Mouse (Mus musculus) monocyte, adult 2 months (primary cell): ENCODE results near the gene Dnmt3l.
"Not testable (repeated sequence)": the region's sequence is repeated elsewhere in the genome, so short reads cannot be mapped to it uniquely, and the experiment has no call there.

ENCODE experiments used
- DNase-seq, 2 experiments: peaks; one replicate each; pipeline ENCODE4 v3.0.0; 2022; ENCODE audit warnings: low spot score in 2 of 2, low read depth in 1 of 2

Dnmt3l gene

DNA sequence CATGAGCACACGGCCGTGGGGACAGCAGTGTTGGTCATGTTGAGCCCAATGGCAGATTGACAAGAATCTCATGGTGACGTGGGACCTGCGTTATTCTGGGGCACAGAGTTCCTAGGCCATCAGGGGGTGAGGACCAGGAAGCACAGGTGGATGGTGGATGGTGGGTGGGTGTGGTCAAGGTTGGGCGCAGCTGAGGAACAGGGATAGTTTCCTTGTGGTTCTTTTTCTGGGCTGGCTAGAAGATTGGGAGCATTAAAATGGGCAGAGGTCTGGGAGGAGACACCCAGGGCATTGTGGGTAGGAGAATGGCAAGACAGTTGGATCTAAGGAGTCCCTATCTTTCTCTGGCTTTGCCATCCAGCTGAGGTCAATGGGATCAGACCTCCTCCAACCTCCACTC, at the start of gene Dnmt3l:
Dnmt3l (plus strand) TSS at position 301 of the 400 bp plus-strand sequence.
- DNase-seq: no peak

DNA sequence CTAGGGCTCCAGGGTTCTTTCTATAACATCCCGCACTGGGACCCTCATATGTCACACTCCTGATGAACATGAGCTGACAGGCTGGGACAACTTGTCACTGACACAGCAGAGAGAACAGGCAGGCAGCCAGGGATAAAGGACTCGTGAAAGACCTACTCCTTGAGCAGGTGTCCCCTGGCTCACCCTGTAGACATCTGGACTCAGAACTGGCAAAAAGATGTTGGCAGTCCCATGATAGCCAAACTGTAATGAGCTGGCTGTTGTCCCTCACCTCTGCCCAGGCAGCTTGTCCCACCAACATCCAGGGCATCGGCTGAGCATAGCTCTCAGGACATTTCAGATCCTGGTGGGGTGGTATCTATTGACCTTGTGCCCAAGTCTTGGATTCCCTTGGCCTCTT, 46.1 kb upstream of the Dnmt3l start:
- DNase-seq: no peak

DNA sequence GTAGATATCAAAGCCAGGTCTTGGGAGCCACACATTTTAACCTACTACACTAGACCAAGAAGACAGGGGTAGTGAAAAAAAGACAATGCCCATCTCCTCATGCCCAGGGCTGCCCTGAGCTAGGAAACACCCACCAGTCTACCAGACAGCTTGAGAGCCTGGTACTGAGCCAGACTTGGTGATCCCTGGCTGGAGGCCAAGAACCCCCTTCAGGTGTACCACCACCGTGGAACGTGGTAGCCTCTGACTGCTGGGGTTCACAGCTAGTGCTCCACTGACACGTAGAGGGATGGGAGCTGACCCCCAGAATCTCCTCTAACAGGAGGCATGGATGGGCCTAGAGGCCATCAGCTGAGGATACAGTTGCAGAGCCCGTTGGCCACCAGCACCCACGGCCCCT, 41.5 kb upstream of the Dnmt3l start:
- DNase-seq: no peak

DNA sequence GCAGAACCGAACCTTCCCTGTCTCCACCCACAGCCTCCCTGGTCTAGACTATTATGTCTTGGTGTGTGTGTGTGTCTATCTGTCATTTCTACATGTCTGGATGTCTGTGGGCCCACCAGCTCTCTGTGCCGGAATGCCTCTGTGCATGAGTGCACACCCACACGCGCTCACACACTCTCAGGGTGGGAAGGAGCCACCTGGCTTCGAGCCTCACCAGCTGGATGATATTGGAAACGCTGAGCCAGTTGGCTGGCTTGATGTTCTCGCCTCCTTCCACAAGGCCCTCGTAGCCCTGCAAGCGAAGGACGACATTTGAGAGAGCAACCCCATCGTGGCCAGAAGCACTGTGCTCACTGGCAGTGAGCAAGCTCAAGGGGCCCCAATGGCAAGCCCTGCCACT, 40.0 kb upstream of the Dnmt3l start:
- no peak for DNase-seq

DNA sequence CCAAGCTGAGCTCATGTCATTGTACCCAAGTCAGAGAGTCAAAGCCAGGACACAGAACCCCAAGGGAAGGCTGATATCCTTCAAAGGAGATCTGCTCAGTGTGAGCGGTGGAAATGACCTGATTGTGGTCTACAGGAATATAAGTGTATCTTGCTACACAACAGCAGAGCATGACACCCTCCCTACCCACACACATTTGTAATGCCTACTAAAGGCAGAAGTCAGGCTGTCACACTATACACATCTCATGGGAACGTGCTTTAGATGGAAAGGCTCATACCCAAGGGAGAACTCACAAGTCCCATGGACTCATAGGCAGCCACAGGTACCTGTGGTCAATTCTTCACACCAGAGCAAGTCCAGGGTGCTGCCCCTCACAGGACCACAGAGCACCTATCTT, 39.4 kb upstream of the Dnmt3l start:
- no peak for DNase-seq

DNA sequence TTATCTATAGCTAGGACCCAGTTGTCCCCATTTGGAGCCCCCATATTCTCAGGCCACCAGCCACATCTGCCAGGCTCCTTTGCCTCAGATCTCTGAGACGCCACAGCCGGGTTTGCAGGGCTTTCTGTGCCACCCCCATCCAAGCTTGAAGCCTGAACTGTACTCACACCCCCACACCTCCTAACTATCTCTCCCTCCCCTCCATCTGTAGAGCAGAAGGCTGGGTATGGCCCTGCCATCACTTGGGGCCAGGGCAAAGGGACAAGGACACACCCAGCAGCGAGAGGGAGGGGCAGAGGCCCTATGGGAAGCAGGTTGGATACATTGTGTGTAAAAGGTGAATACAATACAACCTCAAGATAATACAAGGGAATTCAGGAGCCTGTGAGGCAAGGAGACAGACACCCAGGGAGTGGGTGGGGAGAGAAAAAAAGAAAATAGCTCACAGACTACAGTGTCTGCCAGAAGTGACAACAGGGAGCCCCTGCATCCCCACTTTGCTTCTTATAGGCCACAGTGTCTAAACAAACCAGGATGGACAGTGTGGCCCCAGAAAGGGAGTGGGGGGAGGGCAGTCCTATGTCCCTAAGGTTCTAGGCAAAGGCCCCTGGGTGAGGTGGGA, 37.2 kb upstream of the Dnmt3l start:
- no peak for DNase-seq

DNA sequence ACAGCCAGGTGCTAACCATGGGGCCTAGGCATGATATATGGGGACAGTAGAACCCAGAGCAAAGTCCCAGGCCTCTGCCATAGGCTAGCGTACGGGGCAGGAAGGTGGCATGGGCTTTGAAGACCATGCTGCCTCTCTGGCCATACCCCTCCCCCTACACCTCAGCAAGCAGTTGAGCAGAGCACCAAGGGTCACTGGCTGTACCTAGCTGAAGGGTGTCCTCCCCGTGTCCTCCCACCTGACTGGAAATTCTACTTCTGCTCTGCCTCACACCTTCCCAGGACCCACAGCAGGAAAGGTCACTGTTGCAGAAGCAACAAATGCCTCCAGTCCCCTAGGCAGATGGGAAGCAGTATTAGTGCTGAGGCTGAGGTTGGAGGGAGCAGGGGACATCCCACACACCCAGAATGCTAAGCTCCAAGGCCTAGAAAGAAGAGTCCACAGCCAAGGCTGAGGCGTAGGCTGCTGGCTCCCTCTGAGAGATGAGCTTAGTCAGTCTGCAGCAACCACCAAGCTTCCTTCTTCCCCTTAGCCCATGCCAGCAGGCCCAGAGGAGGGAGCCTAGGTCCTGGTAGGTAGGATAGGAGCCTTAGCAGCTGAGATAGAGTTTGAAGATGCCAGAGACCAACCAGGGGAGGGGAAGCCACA, 35.8 kb upstream of the Dnmt3l start:
- no peak for DNase-seq

DNA sequence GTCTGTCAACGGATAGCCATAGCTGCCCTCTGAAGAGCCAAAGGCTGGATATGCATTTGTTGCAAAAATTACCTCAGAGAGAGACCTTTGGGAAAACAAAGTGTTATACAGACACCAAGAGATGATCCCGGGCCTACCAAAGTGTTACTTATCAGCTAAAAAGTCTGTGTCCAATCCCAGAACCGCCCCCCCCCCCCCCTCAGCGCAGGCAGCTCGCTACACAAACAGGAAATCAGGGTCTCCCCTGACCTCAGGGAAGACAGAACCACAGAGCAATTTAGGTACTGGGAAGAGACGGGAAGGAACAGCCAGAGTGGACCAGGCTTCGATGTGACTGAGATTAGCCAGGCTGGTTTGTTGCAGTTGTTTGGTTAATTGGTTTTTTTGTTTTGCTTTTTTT, 34.5 kb upstream of the Dnmt3l start:
- no peak for DNase-seq

DNA sequence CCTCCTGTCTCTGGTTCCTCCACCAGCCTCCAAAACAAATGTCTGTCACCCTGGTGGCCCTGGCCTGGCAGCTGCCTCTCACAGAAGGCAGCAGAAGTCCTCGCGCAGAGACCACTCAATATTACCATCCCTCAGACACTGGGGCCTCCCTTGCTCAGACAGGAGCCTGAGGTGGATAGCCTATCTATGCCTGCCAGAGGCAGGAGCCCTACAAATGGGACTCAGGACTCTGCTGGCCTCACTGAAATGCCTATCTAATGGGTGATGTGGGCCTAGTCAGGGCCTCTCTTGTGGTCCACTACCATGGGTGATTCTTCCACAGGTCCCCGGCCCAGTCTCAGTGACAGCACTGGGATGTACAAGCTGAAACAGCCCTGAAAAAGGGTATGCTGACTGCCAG, 33.6 kb upstream of the Dnmt3l start:
- DNase-seq: no peak

DNA sequence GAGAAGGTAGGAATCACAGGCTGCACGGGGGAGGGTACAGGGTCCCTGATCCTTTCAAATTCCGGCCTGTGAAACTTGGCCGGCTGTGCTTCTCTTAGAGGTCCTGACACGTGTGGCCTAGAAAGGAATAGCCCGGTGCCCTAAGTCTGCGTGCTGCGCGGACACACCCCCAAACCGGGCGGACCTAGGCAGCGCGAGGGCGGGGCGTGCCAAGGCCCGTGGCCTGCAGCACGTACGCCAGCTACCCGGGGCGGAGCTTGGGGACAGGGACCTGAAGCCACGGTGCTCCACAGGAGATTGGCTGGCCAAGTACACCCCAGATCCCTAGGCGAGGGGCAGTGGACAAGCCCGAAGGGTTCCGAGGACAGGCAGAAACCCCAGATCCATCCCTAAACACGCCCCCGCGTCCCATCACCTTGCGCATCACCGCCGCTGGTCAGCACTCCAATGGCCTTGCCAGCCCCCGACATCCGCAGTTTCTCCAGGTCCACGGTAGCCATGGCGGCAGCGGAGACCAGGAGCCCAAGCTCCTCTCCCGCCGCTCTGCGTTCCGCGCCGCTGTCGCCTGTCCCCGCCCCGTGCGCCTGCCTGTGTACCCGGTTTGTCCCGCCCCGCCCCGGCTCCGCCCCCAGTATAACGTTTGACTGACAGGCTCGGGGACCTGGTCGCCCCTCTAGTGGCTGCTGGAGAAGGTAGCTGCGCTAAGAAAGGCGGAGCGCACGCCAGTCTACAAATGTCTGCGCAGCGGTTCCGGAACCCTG, 32.4 kb upstream of the Dnmt3l start:
- peak; percentile 83 to 91 for DNase-seq

DNA sequence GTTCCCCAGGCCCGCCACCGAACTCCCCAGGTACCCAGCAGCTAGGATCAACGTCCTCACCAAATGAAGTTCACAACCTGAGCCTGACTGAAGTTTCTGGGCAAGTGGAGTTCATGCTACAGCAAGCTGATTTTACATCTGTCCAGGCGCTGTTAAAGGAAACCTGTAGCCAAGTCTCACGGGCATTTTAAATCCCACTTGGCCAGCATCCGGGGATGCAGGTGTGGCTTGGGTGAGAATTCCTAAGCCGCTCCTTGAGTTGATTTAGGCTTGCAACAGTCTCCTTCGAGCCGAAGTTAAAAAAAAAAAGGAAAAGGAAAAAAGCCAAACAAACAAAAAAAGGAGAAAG, 31.8 kb upstream of the Dnmt3l start, which contains the start of gene Pfkl:
Pfkl (minus strand) TSS at position 139 of the 349 bp plus-strand sequence.
- DNase-seq: no peak

DNA sequence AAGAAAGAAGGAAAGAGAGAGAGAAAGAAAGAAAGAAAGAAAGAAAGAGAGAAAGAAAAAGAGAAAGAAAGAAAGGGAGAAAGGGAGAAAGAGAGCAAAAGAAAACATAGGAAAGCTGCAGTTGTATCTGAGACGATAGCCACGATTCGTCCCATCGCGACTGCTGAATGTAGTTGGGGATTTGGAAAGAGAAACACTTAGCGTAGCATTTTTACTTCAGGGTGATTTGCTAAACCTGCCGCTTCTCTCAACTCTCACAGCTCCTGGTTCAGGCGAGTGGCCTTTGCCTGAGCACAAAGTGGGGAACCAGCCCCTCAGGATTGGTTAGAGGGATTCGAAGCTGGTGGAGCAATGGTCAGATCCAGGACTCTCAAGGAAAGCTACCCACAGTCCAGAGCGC, 31.4 kb upstream of the Dnmt3l start:
- no peak for DNase-seq

DNA sequence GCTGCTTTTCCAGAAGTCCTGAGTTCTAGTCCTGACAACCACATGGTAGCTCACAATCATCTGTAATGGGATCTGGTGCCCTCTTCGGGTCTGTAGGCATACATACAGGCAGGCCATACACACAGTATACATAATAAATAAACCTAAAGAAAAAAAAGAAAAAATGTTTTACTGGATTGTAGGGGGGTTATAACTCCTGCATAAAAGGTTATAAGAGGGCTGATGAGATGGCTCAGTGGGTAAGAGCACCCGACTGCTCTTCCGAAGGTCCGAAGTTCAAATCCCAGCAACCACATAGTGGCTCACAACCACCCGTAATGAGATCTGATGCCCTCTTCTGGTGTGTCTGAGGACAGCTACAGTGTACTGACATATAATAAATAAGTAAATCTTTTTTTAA, 30.6 kb upstream of the Dnmt3l start:
- DNase-seq: not testable (repeated sequence)

DNA sequence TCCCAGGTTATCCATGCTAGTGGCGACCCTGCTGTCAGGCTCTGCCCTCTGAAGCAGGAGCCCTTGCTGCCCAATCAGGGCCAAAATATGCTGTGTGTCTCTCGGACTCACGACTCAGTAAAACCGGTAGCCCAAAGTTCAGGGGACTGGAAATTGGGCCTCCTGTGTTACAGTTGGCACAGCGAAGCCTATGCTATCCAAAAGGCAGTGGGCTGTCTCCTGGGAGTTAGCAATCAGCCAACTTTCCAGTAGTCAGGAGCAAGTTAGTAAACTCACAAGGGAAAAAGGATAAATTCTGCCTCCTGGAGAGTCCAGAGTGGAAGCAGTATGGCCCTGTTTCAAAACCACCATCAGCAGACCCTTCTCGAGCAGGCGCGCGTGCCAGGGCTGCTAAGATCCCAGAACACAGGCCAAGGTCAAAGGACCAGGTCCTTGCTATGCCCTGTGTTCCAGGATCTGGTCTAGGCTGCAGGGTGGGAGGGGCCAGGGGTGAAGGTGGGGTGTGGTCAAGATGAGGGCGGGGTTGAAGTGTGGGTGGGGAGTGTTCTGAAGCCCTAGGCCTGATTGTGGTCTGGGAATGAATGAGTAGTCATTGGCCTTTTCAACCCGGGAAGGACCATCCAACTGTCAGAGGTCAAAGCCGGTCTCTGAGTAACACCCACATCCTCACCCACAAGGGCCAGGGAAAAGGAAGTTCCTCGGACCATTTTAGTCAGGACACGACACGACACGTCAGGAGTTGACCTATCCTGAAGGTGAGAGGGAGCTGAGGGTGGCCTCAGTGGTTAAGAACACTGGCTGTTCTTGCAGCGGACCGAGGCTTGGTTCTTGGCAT, 28.9 kb upstream of the Dnmt3l start:
- DNase-seq: no peak

DNA sequence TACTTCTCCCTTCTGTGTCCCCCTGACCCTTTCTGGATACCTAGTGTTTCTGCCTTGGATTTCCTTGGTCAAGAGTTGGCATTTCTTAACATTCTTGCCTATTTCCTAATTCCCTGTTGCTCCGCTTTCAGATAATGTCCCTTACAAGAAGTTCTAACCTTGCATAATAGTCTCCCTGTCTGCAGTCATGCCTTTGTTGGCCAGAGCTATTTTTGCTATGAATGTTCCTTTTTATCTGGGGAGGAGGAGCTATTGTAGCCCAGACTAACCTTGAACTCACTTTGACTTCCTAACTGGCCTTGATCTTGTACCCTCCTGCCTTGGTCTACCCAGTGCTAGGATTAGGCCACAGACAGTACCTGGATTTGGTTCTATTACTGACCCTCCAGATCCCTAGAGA, 26.3 kb upstream of the Dnmt3l start:
- no peak for DNase-seq

DNA sequence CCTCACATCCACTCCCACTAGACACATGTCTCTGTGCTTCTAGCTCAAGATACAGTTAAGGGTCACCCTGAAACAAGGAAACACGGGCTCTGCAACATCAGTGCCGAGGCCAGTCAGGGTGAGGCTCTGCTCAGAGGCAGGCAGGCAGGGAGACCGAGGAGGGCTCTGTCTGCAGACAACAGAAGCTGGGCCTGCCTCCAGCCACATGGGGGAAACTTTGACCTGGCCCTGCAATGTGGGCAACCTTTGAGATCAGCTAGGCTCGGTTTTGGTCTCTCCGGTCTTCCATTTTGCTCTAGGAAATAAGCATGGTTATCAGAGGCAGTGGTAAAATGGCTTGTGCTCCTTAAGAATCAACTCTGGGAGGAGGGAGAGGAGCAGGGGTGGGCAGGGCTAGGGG, 25.4 kb upstream of the Dnmt3l start:
- DNase-seq: no peak

DNA sequence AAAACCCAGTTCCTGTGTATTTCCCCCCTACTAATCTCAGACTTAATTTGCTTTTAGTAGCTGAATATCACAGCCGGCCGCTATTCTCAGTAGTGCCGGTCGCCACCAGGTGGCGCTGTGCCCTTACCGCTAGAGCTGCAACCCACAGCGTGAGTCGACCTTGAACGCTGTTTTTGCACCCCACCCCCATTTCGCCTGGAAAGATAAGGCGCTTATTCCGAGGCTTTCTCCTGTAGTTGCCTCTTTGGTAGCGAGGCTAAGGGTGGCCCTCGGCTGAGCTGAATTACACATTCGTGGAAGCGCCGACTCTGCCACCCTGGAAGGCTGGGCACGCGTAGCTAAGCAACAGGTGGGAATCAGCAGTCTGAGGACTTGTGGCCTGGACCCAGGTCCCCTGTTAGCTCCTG, 22.9 kb upstream of the Dnmt3l start:
- DNase-seq: peak in 1 of 2 experiments; percentile 44

DNA sequence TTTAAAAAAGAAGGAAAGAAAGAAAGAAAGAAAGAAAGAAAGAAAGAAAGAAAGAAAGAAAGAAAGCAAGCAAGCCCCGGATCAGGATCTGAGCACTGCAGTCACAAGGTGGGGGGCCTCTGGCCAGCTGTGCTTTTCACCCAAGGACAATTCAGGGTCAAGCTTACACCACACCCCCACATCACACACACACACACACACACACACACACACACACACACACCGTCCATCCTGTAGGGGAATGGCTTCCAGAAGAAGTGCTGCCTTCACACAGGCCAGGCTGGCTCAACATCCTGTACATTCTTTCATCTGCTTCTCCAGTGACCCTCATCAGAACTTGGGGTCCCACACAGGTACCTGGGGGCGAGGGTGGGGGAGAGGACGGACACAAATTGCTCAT, 22.5 kb upstream of the Dnmt3l start:
- DNase-seq: no peak

DNA sequence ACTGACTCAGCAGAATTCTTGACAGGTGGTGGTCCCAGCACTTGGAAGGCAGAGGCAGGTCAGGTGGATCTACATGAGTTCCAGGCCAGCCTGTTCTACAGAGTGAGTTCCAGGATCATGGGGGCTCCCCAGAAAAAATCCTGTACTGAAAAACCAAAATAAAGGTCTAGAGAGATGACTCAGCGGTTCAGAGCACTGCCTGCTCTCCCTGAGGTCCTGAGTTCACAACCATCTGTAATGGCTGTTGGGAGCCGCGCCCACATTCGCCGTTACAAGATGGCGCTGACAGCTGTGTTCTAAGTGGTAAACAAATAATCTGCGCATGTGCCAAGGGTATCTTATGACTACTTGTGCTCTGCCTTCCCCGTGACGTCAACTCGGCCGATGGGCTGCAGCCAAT, 21.8 kb upstream of the Dnmt3l start:
- not testable (repeated sequence) for DNase-seq

DNA sequence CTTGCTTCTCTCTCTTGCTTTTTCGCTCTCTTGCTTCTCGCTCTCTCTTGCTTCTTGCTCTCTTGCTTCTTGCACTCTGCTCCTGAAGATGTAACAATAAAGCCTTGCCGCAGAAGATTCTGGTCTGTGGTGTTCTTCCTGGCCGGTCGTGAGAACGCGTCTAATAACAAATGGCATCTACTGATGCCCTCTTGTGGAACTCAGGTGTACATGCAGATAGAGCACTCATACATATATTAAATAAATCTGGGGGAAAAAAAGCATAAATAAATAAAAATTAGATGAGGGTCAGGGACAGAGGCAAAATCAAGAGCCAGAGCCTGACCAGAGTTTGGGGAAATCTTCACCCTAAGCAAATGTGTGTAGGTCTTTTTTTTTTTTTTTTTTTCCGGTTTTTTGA, 16.3 kb upstream of the Dnmt3l start:
- DNase-seq: not testable (repeated sequence)

DNA sequence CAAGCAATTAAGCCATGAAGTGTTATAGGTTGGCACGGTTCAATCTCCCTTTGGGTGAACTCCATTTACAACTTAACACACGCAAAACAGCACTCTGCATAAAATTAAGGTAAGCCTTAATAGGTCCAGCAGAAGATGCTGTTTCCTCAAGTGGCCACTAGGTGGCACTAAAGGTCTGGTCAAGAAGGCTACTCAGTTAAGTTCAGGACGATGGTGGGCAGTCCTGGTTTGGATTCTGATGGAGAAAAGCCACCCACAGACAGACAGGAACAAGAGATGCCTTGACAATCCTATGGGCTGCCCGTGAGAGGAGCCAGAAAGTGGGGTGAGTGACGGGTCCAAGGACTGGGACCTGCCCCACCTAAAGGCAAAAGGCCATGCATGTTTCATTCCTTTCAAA, 13.6 kb upstream of the Dnmt3l start:
- DNase-seq: peak in 1 of 2 experiments; percentile 41

DNA sequence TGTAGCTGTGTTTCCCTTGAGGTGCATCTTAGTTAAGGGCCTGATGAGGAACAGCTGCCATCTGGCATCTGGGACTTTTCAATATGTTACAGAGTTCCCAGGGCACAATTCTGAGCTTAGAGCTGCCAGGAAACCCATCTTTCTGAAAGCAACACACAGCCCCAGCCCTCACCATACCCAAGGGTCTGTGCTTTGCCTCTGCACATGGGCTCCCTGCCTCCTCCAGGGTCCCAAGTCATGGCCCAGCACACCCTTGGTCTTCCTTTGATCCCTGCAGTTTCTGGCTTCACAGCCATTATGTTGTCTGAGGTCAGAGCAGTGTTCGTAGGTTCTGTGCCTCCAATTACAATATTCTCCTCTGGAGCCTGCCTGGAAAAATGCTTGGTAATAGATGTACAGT, 12.7 kb upstream of the Dnmt3l start:
- no peak for DNase-seq
